Mouse (Mus musculus) lung, adult 2 months (tissue): Measurements from ENCODE around the gene Agpat4.

ENCODE experiments used
- CTCF ChIP-seq: fragments of 200-500 bp; IDR thresholded peaks from 2 replicates; pipeline ENCODE4 v1.5.1; 2011; ENCODE audit warnings: mild to moderate bottlenecking, low read length, control low read depth; ENCODE audit not compliant: insufficient read depth
- POLR2A ChIP-seq: fragments of 200-500 bp; IDR thresholded peaks from 2 replicates; pipeline ENCODE4 v1.6.1; 2011; ENCODE audit warnings: low read depth, mild to moderate bottlenecking, control low read depth, low read length, borderline replicate concordance; ENCODE audit errors: extremely low read depth

DNA sequence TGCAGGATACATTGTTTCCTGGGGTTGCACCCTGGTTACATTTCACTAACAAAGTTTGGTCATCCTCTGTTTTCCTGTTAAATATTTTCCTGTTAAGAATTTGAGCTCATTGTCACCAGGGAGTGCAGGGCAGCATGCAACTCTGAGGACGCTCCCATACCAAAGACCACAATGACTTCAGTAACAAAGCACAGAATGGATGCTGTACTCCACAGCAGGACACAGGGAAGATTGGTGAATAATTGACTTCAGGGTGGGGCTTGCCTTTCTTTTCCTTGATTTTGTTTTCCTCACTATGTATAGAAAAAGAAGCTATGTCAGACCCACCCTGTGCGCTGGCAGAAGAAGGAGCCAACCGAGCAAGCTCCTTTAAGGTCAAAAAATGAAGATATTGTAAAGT, 38.2 kb downstream of the Agpat4 start:
- TF ChIP-seq POLR2A (no peak), CTCF (no peak)
